Comparison of ENCODE assay signal across 19 mouse cellular contexts in genomic region chr5:138889760-138890159, GRCm38 (mm10).
A peak's percentile ranks its signal among the peaks of the same experiment; 100 is the strongest.
DNase-seq lines count a peak whose midpoint lies in the region; ATAC-seq and TF ChIP-seq lines count a peak whose summit lies in the region.
"Had no signal": no experiment of that assay in that cellular context is flagged by ENCODE, and none has a peak within 500 bp of the region (broad histone marks: within the 10 kb centered on the region; RNA-seq: fewer than 3 reads in every experiment).

No protein-coding gene starts in this region.

- H3K27me3 ChIP-seq in heart, postnatal 0 days (ENCODE audit: control insufficient read depth, insufficient read depth, low read length): no peaks in the 10 kb centered on the region
- H3K27me3 ChIP-seq: CH12.LX; embryonic facial prominence, embryonic 13.5 days; neural tube, embryonic 15.5 days had no signal

- H3K27ac ChIP-seq in heart, postnatal 0 days (ENCODE audit: low read depth): peak overlapping the region; percentile 54
- H3K27ac ChIP-seq: embryonic facial prominence, embryonic 13.5 days; limb, embryonic 15.5 days; macrophage; neural tube, embryonic 15.5 days had no signal

- H3K4me3 ChIP-seq in heart, postnatal 0 days (ENCODE audit: low read depth, low read length): no peak overlapping the region
- H3K4me3 ChIP-seq: embryonic facial prominence, embryonic 13.5 days; limb, embryonic 15.5 days; neural tube, embryonic 15.5 days had no signal

- WGBS in heart, postnatal 0 days: 32% methylated on average over 5 of the region's 5 CpGs

- H3K9me3 ChIP-seq in heart, postnatal 0 days (replicated peaks; ENCODE audit: control insufficient read depth, low read length): peaks cover 6% of the 10 kb centered on the region; the same call in 1 of the 2 replicates
- H3K9me3 ChIP-seq: embryonic facial prominence, embryonic 13.5 days; limb, embryonic 15.5 days; neural tube, embryonic 15.5 days had no signal

- DNase-seq in gastrocnemius, postnatal 10 days: peak; percentile 60
- DNase-seq in gastrocnemius, postnatal 25 days: no peak
- peak; percentile 27 for DNase-seq in lung, postnatal 10 days
- no peak for DNase-seq in lung, postnatal 25 days (ENCODE audit: low spot score)
- peak; percentile 24 for DNase-seq in heart, postnatal 0 days (ENCODE audit: low spot score)
- peak; percentile 6 for DNase-seq in skeletal muscle tissue, adult 2 months (ENCODE audit: low read depth, low spot score)
- no peak for DNase-seq in adipocyte (ENCODE audit: low spot score)
- no peak for DNase-seq in cerebellum, postnatal 25 days
- DNase-seq: adrenal gland, adult 8-10 months; cerebellum, adult 18-20 months; kidney, adult 9 months; liver, postnatal 0 days; spleen, adult 18-20 months had no signal

- peak; percentile 75 for ATAC-seq in heart, postnatal 0 days (ENCODE audit: insufficient read depth, low read depth)
- ATAC-seq: liver, postnatal 0 days had no signal

- no peaks in the 10 kb centered on the region for H3K36me3 ChIP-seq in heart, postnatal 0 days (replicated peaks; ENCODE audit: control insufficient read depth, insufficient read depth, low read length)
- H3K36me3 ChIP-seq: embryonic facial prominence, embryonic 13.5 days; limb, embryonic 15.5 days; neural tube, embryonic 15.5 days had no signal

- H3K4me1 ChIP-seq in heart, postnatal 0 days (ENCODE audit: control insufficient read depth, insufficient read depth): peaks cover 24% of the 10 kb centered on the region
- H3K4me1 ChIP-seq: neural tube, embryonic 15.5 days had no signal

- no peak overlapping the region for H3K4me2 ChIP-seq in heart, postnatal 0 days (ENCODE audit: low read depth, low read length)
- H3K4me2 ChIP-seq: embryonic facial prominence, embryonic 13.5 days; limb, embryonic 15.5 days; midbrain, embryonic 11.5 days; neural tube, embryonic 15.5 days had no signal

- H3K9ac ChIP-seq in heart, postnatal 0 days (replicated peaks; ENCODE audit: low read depth, low read length): peak overlapping the region; percentile 0; the same call in 1 of the 2 replicates
- H3K9ac ChIP-seq: embryonic facial prominence, embryonic 13.5 days; limb, embryonic 15.5 days; liver, postnatal 0 days; neural tube, embryonic 15.5 days had no signal

- no peak for TF ChIP-seq EP300 in heart, postnatal 0 days (IDR thresholded peaks at IDR 0.05; ENCODE audit: low read depth)

- TF ChIP-seq CTCF in heart, postnatal 0 days (IDR thresholded peaks at IDR 0.05; ENCODE audit: low read depth): no peak

Comparison
In these comparisons a context has a peak if more than half of its experiments do, and no peak if none do; other contexts are left out.
1. DNase-seq: peak in gastrocnemius, postnatal 10 days (single experiment), lung, postnatal 10 days (single experiment), heart, postnatal 0 days (single experiment) and skeletal muscle tissue, adult 2 months (single experiment); none in gastrocnemius, postnatal 25 days (single experiment), lung, postnatal 25 days (single experiment), adipocyte (single experiment) and cerebellum, postnatal 25 days (0 of 2).